Mouse (Mus musculus) limb, embryonic 12.5 days (tissue): ENCODE results near the gene Wdr76. TPM values are rescaled to one million over a fixed set of nuclear protein-coding genes. Genes with fewer than 3 reads are reported as not detected.
"Not testable (repeated sequence)": the region's sequence is repeated elsewhere in the genome, so short reads cannot be mapped to it uniquely, and the experiment has no call there.

ENCODE experiments used
- ATAC-seq: fragments of 200-750 bp; cut with Nextera tagmentation; 2 replicates; pipeline ENCODE4 v1.8.0; 2017; ENCODE audit warnings: low read depth, moderate TSS enrichment; ENCODE audit not compliant: insufficient number of reproducible peaks, insufficient read depth, low FRiP score, low TSS enrichment
- H3K27ac ChIP-seq: fragments of 300-500 bp; sonication (generic); 2 replicates; pipeline ENCODE4 v1.5.1; 2016; ENCODE audit warnings: mild to moderate bottlenecking, moderate library complexity
- H3K27me3 ChIP-seq: fragments of 300-500 bp; sonication (generic); 2 replicates; pipeline ENCODE4 v1.6.1; 2016; ENCODE audit warnings: mild to moderate bottlenecking, moderate library complexity
- H3K36me3 ChIP-seq: fragments of 300-500 bp; sonication (generic); 2 replicates; pipeline ENCODE4 v1.6.1; 2016; ENCODE audit warnings: mild to moderate bottlenecking, moderate library complexity
- H3K4me1 ChIP-seq: fragments of 300-500 bp; sonication (generic); replicated peaks from 2 replicates; pipeline ENCODE4 v1.6.1; 2016
- H3K4me2 ChIP-seq: fragments of 300-500 bp; sonication (generic); 2 replicates; pipeline ENCODE4 v1.6.1; 2016; ENCODE audit warnings: mild to moderate bottlenecking, moderate library complexity
- H3K4me3 ChIP-seq: fragments of 300-500 bp; sonication (generic); replicated peaks from 2 replicates; pipeline ENCODE4 v1.5.1; 2016; ENCODE audit warnings: mild to moderate bottlenecking
- H3K9ac ChIP-seq: fragments of 300-500 bp; sonication (generic); replicated peaks from 2 replicates; pipeline ENCODE4 v1.6.1; 2016; ENCODE audit warnings: mild to moderate bottlenecking, moderate library complexity
- H3K9me3 ChIP-seq: fragments of 300-500 bp; sonication (generic); 2 replicates; pipeline ENCODE4 v1.6.1; 2016; ENCODE audit warnings: mild to moderate bottlenecking, moderate library complexity
- WGBS: fragments of 180-500 bp; shearing (Covaris S2); methylation state at CpG from one replicate; pipeline ENCODE4 v1.1.7; 2016; 5-methylcytosine and 5-hydroxymethylcytosine counted together
- polyA plus RNA-seq: library from polyadenylated mRNA; unstranded; fragments of >200 nt; fragmentation: Nextera tagmentation; extraction: Ambion mirVana; gene quantifications from 2 replicates; pipeline ENCODE4 v1.2.1, GENCODE M21; 2016

The Wdr76 gene
- polyA plus RNA-seq, 1 experiment from 2014 or later = 9.2 TPM

DNA sequence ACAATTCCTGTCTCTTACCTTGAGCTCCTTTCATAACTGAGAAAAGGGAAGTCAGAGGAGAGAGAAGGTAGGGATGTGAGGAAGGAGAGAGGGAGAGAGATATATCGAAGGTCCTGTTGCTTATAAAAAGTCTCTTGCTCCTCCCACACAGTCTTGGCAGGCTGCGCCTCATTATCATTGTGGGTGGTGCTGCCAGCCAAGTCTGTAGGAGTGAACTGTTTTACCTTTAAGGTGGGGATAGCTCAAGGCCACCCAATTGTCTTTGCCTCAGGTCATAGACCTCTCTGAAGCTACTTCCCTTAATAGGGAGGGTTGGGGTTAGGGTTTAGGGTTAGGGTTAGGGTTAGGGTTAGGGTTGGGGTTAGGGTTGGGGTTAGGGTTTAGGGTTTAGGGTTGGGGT lies 15.5 kb downstream of the Wdr76 start:
- 96% methylated on average over 2 of the region's 2 CpGs for WGBS
- Histone ChIP-seq H3K4me3 (no peak overlapping the region), H3K4me1 (no peaks in the 10 kb centered on the region)

DNA sequence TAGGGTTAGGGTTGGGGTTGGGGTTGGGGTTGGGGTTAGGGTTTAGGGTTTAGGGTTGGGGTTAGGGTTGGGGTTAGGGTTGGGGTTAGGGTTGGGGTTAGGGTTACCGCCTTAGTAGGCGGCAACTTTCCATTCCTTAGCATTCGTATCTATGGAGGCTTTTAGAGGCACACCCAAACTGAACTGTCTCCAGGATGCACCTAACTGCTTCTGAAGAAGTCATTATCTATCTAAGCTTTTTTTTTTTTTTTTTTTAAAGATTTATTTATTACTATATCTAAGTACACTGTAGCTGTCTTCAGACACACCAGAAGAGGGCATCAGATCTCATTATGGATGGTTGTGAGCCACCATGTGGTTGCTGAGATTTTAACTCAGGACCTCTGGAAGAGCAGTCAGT lies 16.3 kb downstream of the Wdr76 start:
- not testable (repeated sequence) for H3K27ac ChIP-seq, H3K4me2 ChIP-seq, H3K27me3 ChIP-seq, H3K9ac ChIP-seq, ATAC-seq, H3K4me1 ChIP-seq, H3K4me3 ChIP-seq, H3K9me3 ChIP-seq
- 96% methylated on average over 3 of the region's 3 CpGs for WGBS
- H3K36me3 ChIP-seq = peaks cover 62% of the 10 kb centered on the region

More for the DNA sequence above, 15.5 kb downstream of the Wdr76 start:
- H3K36me3 ChIP-seq = peaks cover 69% of the 10 kb centered on the region
- H3K27ac ChIP-seq = no peak overlapping the region
- ATAC-seq = no peak
- no peaks in the 10 kb centered on the region for H3K27me3 ChIP-seq
- no peaks in the 10 kb centered on the region for H3K9me3 ChIP-seq
- no peak overlapping the region for H3K4me2 ChIP-seq
- H3K9ac ChIP-seq = no peak overlapping the region

GRCm38 (mm10) chr2:121525056-121525455 lies 18.5 kb downstream of the Wdr76 start:
- Histone ChIP-seq H3K27ac (no peak overlapping the region), H3K36me3 (peaks cover 50% of the 10 kb centered on the region), H3K4me2 (no peak overlapping the region), H3K4me1 (no peaks in the 10 kb centered on the region), H3K27me3 (no peaks in the 10 kb centered on the region), H3K9me3 (no peaks in the 10 kb centered on the region), H3K9ac (no peak overlapping the region), H3K4me3 (no peak overlapping the region)
- no peak for ATAC-seq
- WGBS = 88% methylated on average over 2 of the region's 2 CpGs

GRCm38 (mm10) chr2:121544829-121545228 lies 38.3 kb downstream of the Wdr76 start:
- H3K4me3 ChIP-seq = no peak overlapping the region
- no peaks in the 10 kb centered on the region for H3K4me1 ChIP-seq
- ATAC-seq = no peak
- H3K36me3 ChIP-seq = peaks cover 57% of the 10 kb centered on the region
- H3K9ac ChIP-seq = no peak overlapping the region
- no peaks in the 10 kb centered on the region for H3K9me3 ChIP-seq
- no peak overlapping the region for H3K4me2 ChIP-seq
- no peaks in the 10 kb centered on the region for H3K27me3 ChIP-seq
- 94% methylated on average over 3 of the region's 3 CpGs for WGBS
- H3K27ac ChIP-seq = no peak overlapping the region

GRCm38 (mm10) chr2:121549630-121550029 lies 43.1 kb downstream of the Wdr76 start:
- Histone ChIP-seq H3K27ac (no peak overlapping the region), H3K4me2 (no peak overlapping the region), H3K9me3 (no peaks in the 10 kb centered on the region), H3K27me3 (no peaks in the 10 kb centered on the region), H3K36me3 (peaks cover 28% of the 10 kb centered on the region), H3K4me1 (peaks cover 10% of the 10 kb centered on the region), H3K4me3 (no peak overlapping the region), H3K9ac (no peak overlapping the region)
- no peak for ATAC-seq
- WGBS = 88% methylated on average over 6 of the region's 6 CpGs

DNA sequence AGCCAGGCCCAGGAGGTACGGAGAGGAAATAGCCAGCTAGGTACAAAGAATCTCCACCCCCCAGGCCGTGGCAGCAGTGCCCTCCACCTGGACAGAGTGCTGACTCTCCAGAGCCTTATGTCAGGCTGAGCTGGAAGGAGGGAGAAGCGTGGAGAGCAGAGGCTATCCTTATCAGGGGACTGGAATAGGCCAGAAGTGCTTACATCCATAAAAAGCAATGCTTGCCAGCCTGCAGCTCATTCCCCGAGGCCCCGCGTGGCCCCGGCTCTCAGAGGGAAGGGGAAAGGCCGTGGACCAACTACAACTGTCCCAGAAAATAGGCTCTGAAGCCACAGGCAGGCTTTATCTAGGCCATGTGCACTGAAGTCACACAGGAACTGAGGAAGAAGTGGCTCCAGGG lies 44.7 kb downstream of the Wdr76 start:
- no peaks in the 10 kb centered on the region for H3K27me3 ChIP-seq
- H3K4me1 ChIP-seq = peaks cover 20% of the 10 kb centered on the region
- no peak overlapping the region for H3K27ac ChIP-seq
- peaks cover 17% of the 10 kb centered on the region for H3K36me3 ChIP-seq
- H3K4me3 ChIP-seq = no peak overlapping the region
- no peaks in the 10 kb centered on the region for H3K9me3 ChIP-seq
- no peak for ATAC-seq
- WGBS = 75% methylated on average over 8 of the region's 8 CpGs
- H3K4me2 ChIP-seq = no peak overlapping the region
- 0 out of 2 replicates have a peak overlapping the region, but pooled peaks have one; percentile 18 for H3K9ac ChIP-seq

DNA sequence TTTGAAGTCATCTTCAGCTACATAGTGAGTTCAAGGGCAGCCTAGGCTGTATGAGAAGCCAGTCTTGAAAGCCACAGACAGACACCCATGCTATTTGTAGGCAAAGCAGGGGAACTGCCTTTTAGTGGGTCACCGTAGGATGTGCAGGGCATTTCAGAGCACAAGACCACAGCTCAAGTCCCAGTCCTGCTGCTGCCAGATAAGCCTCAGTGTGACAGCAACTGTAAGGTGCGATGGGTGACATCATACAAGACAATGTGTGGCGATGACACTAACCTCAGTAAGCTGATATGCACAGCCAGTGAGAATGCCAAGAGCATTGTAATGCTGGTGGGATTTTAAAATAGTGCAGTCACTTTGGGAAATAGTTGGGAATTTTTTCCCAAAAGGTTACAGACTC lies 56.6 kb downstream of the Wdr76 start:
- H3K4me3 ChIP-seq = no peak overlapping the region
- 90% methylated on average over 3 of the region's 3 CpGs for WGBS
- no peak overlapping the region for H3K4me2 ChIP-seq
- H3K27me3 ChIP-seq = no peaks in the 10 kb centered on the region
- peaks cover 4% of the 10 kb centered on the region; the same call in 1 of the 2 replicates for H3K4me1 ChIP-seq
- H3K9ac ChIP-seq = no peak overlapping the region
- ATAC-seq = no peak
- no peak overlapping the region for H3K27ac ChIP-seq
- no peaks in the 10 kb centered on the region for H3K9me3 ChIP-seq
- H3K36me3 ChIP-seq = no peaks in the 10 kb centered on the region

- Histone ChIP-seq H3K9ac (no peak overlapping the region), H3K4me2 (no peak overlapping the region)
- WGBS = 21% methylated on average over 5 of the region's 5 CpGs
Observed at GRCm38 (mm10) chr2:121565911-121566310, 59.4 kb downstream of the Wdr76 start.

GRCm38 (mm10) chr2:121570049-121570448 lies 63.5 kb downstream of the Wdr76 start:
- 86% methylated on average over 3 of the region's 3 CpGs for WGBS
- no peak for ATAC-seq
- Histone ChIP-seq H3K27me3 (peaks cover 4% of the 10 kb centered on the region; the same call in 1 of the 2 replicates), H3K27ac (no peak overlapping the region), H3K36me3 (no peaks in the 10 kb centered on the region), H3K4me3 (no peak overlapping the region), H3K9ac (no peak overlapping the region), H3K4me1 (peaks cover 4% of the 10 kb centered on the region; the same call in 1 of the 2 replicates), H3K4me2 (no peak overlapping the region), H3K9me3 (no peaks in the 10 kb centered on the region)

More at GRCm38 (mm10) chr2:121565911-121566310, 59.4 kb downstream of the Wdr76 start:
- no peak for ATAC-seq
- H3K4me3 ChIP-seq = no peak overlapping the region
- H3K36me3 ChIP-seq = no peaks in the 10 kb centered on the region
- H3K27me3 ChIP-seq = no peaks in the 10 kb centered on the region; the same call in 1 of the 2 replicates
- peaks cover 4% of the 10 kb centered on the region; the same call in 1 of the 2 replicates for H3K4me1 ChIP-seq
- no peaks in the 10 kb centered on the region for H3K9me3 ChIP-seq
- H3K27ac ChIP-seq = no peak overlapping the region

DNA sequence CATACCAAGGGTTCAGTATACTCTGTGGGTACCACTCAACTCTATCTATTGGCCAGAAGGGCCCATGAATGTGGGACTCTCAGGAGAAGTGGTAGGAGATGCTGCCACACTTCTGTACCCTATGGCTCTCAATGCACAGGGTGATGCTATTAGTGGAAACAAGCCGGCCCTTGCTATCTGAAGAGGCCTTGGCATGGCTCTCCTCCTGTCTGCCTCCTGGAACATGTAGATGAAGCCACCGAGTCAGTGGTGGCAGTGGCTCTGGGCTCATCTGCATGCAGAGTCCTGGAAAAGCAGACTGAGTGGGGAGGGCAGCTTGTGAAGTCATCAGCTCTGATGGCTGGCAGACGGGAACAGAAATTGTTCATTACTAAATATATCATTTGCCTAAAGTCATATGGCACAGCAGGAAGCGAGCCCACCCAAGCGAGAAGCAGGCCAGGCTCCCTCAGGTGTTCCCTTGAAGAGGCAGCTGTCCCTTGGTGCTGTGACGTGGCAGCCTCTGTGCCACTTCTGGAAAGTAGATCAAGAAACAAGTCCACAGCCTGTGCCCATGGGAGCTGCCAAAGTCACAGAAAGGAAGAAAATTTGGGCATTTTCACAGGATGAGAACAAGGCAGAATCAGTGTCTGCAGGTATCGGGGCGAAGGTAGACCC lies 64.6 kb downstream of the Wdr76 start:
- Histone ChIP-seq H3K9me3 (no peaks in the 10 kb centered on the region), H3K36me3 (no peaks in the 10 kb centered on the region), H3K27me3 (peaks cover 4% of the 10 kb centered on the region; the same call in 1 of the 2 replicates), H3K4me3 (no peak overlapping the region), H3K4me1 (peaks cover 12% of the 10 kb centered on the region), H3K4me2 (no peak overlapping the region), H3K9ac (no peak overlapping the region), H3K27ac (no peak overlapping the region)
- ATAC-seq = no peak
- 74% methylated on average over 8 of the region's 8 CpGs for WGBS

GRCm38 (mm10) chr2:121571780-121572179 lies 65.3 kb downstream of the Wdr76 start:
- no peak overlapping the region for H3K9ac ChIP-seq
- no peaks in the 10 kb centered on the region for H3K36me3 ChIP-seq
- peak; percentile 73; the same call in 1 of the 2 replicates for ATAC-seq
- no peak overlapping the region for H3K4me3 ChIP-seq
- whole genome bisulfite sequencing = 15% methylated on average over 7 of the region's 7 CpGs
- H3K4me1 ChIP-seq = peaks cover 10% of the 10 kb centered on the region
- H3K9me3 ChIP-seq = no peaks in the 10 kb centered on the region
- no peak overlapping the region for H3K4me2 ChIP-seq
- no peak overlapping the region for H3K27ac ChIP-seq
- peaks cover 4% of the 10 kb centered on the region; the same call in 1 of the 2 replicates for H3K27me3 ChIP-seq
